Mouse (Mus musculus) heart, embryonic 14.5 days (tissue): ENCODE measurements around the gene Vmn1r197. TPM values are rescaled to one million over a fixed set of nuclear protein-coding genes. Genes with fewer than 3 reads are reported as not detected.
"Not testable (repeated sequence)": the region's sequence is repeated elsewhere in the genome, so short reads cannot be mapped to it uniquely, and the experiment has no call there.

ENCODE experiments used
- ATAC-seq: fragments of 200-750 bp; cut with Nextera tagmentation; 2 replicates; pipeline ENCODE4 v1.8.0; 2017; ENCODE audit warnings: low read depth, moderate TSS enrichment; ENCODE audit not compliant: insufficient number of reproducible peaks, insufficient read depth, low FRiP score
- H3K27ac ChIP-seq, 2 experiments: fragments of 200-500 bp in 1 of 2; fragments of 300-500 bp in 1 of 2; sonication (generic) in 1 of 2; replicated peaks in 1 of 2; 2 replicates each; pipeline ENCODE4 v1.5.1; 2012 to 2014; ENCODE audit warnings: low read depth in 2 of 2, low read length in 2 of 2, control low read depth in 1 of 2, mild to moderate bottlenecking in 1 of 2, mixed read lengths in 1 of 2; ENCODE audit not compliant: control insufficient read depth in 1 of 2, insufficient read depth in 1 of 2
- H3K27me3 ChIP-seq: fragments of 300-500 bp; sonication (generic); 2 replicates; pipeline ENCODE4 v1.6.1; 2014; ENCODE audit warnings: mild to moderate bottlenecking, low read length, control low read depth; ENCODE audit not compliant: control insufficient read depth, insufficient read depth
- H3K36me3 ChIP-seq: fragments of 300-500 bp; sonication (generic); 2 replicates; pipeline ENCODE4 v1.6.1; 2014; ENCODE audit warnings: mild to moderate bottlenecking, control low read depth, low read length, mixed read lengths; ENCODE audit not compliant: control insufficient read depth, insufficient read depth
- H3K4me1 ChIP-seq, 2 experiments: fragments of 200-500 bp in 1 of 2; fragments of 300-500 bp in 1 of 2; sonication (generic) in 1 of 2; 2 replicates each; pipeline ENCODE4 v1.6.1; 2012 to 2014; ENCODE audit warnings: low read length in 2 of 2, control low read depth in 1 of 2, mixed read lengths in 1 of 2; ENCODE audit not compliant: control insufficient read depth in 2 of 2, insufficient read depth in 2 of 2
- H3K4me2 ChIP-seq: fragments of 300-500 bp; sonication (generic); 2 replicates; pipeline ENCODE4 v1.6.1; 2014; ENCODE audit warnings: mild to moderate bottlenecking, low read length
- H3K4me3 ChIP-seq, 2 experiments: fragments of 200-500 bp in 1 of 2; fragments of 300-500 bp in 1 of 2; sonication (generic) in 1 of 2; 2 replicates each; pipeline ENCODE4 v1.5.1; 2012 to 2014; ENCODE audit warnings: low read length in 2 of 2, mild to moderate bottlenecking in 2 of 2, control low read depth in 1 of 2, low read depth in 1 of 2, moderate library complexity in 1 of 2; ENCODE audit not compliant: control insufficient read depth in 1 of 2, insufficient read depth in 1 of 2
- H3K9ac ChIP-seq: fragments of 300-500 bp; sonication (generic); 2 replicates; pipeline ENCODE4 v1.6.1; 2014; ENCODE audit warnings: mild to moderate bottlenecking, low read length
- H3K9me3 ChIP-seq: fragments of 300-500 bp; sonication (generic); 2 replicates; pipeline ENCODE4 v1.6.1; 2016; ENCODE audit warnings: low read length, control low read depth; ENCODE audit not compliant: control insufficient read depth
- WGBS: fragments of 180-500 bp; shearing (Covaris S2); extraction: QIAGEN DNeasy Blood & Tissue Kit; methylation state at CpG from one replicate; pipeline ENCODE4 v1.1.7; 2014; 5-methylcytosine and 5-hydroxymethylcytosine counted together
- polyA plus RNA-seq: library from polyadenylated mRNA; unstranded; fragments of >200 nt; fragmentation: Nextera tagmentation; extraction: Ambion mirVana; gene quantifications from 2 replicates; pipeline ENCODE4 v1.2.1, GENCODE M21; 2014

Vmn1r197 gene
- polyA plus RNA-seq, 1 experiment from 2014 or later: not detected

GRCm38 (mm10) chr13:22335565-22335964 is 11.2 kb downstream of the Vmn1r197 start:
- Histone ChIP-seq H3K4me2 (no peak overlapping the region), H3K36me3 (no peaks in the 10 kb centered on the region), H3K4me1 (no peaks in the 10 kb centered on the region), H3K27ac (no peak overlapping the region), H3K4me3 (no peak overlapping the region), H3K9ac (no peak overlapping the region), H3K9me3 (no peaks in the 10 kb centered on the region), H3K27me3 (no peaks in the 10 kb centered on the region)
- ATAC-seq: no peak
- WGBS: 74% methylated on average over 1 of the region's 1 CpGs

DNA sequence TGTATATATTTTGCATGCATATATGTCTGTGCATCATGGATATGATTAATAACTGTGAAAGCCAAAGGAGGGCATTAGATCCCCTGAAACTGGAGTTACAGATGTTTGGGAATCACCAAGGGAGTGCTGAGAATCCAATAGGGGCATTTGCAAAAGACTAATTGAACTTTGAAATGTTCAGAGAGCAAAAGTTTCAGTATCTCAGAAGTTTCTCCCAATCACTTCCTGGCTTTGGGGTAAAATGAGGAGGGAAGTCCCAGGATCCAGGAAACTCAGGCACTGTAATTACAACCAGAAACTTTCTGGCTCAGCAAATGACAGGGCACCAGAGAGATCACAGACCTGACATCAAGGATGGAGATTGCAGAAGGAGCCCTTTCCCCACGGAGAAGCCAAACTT is 25.7 kb downstream of the Vmn1r197 start, which contains the start of gene Vmn1r198:
Gene Vmn1r198 (plus strand): TSS at position 301 of the 400 bp plus-strand sequence.
- ATAC-seq: no peak
- WGBS: 24% methylated on average over 1 of the region's 1 CpGs

DNA sequence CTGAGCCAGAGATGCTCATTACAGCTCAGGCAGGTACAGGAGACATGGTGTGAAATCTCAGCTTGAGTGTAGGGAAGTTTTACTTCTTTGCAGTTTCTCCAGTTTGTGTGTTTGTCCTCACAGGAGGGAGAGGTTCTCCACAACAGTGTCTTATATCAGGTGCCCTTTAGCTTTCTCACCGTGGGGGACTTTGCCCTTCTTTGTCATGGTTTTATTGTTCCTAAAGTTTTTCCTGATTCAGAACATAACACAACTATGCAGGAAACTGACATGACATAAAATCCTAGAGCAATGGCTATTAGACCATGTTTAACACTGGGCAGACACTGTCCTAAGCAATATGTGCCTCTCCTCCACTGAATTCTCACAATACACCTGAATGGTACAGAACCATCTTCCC is 26.4 kb downstream of the Vmn1r197 start:
- Histone ChIP-seq H3K9ac (no peak overlapping the region), H3K9me3 (no peaks in the 10 kb centered on the region), H3K36me3 (no peaks in the 10 kb centered on the region), H3K27me3 (no peaks in the 10 kb centered on the region), H3K4me3 (no peak overlapping the region), H3K27ac (no peak overlapping the region), H3K4me2 (no peak overlapping the region), H3K4me1 (no peaks in the 10 kb centered on the region)
- 67% methylated on average over 1 of the region's 1 CpGs for WGBS
- no peak for ATAC-seq

More for the DNA sequence above, 25.7 kb downstream of the Vmn1r197 start, which contains the start of gene Vmn1r198:
- Histone ChIP-seq H3K9me3 (no peaks in the 10 kb centered on the region), H3K36me3 (no peaks in the 10 kb centered on the region), H3K4me1 (no peaks in the 10 kb centered on the region), H3K27me3 (no peaks in the 10 kb centered on the region), H3K27ac (no peak within 1 kb of the TSS), H3K9ac (no peak within 1 kb of the TSS), H3K4me2 (no peak within 1 kb of the TSS), H3K4me3 (no peak within 1 kb of the TSS)

GRCm38 (mm10) chr13:22379518-22379917 is 55.1 kb downstream of the Vmn1r197 start, which contains the start of gene Vmn1r199:
Gene Vmn1r199 (plus strand): TSS chr13:22379818.
- Histone ChIP-seq H3K4me2 (no peak within 1 kb of the TSS), H3K9ac (no peak within 1 kb of the TSS), H3K27me3 (no peaks in the 10 kb centered on the region), H3K4me1 (no peaks in the 10 kb centered on the region), H3K27ac (no peak within 1 kb of the TSS; a peak in 1 of 4 replicates), H3K4me3 (no peak within 1 kb of the TSS), H3K36me3 (no peaks in the 10 kb centered on the region), H3K9me3 (no peaks in the 10 kb centered on the region)
- ATAC-seq: no peak
- 73% methylated on average over 2 of the region's 2 CpGs for WGBS

DNA sequence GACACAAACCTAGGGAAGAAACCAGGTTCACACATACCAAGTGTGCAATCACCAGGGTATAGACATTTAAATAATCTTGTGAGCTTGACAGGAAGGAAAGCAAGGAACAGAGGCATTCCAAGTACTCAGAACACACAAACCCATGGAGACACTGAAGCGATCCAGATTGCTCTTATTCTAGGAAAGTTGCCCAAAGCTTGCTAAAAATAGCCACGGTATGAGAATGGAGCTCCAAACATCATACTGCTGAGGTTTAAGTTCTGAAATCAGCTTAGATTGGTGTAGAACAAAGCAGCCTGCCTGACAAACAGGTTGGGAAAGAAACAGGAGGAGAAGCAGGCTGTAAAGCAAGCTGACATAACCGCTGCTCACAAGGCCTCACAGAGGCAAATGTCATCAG is 56.7 kb downstream of the Vmn1r197 start:
- not testable (repeated sequence) for H3K36me3 ChIP-seq, H3K9ac ChIP-seq, H3K9me3 ChIP-seq, H3K4me3 ChIP-seq, H3K27me3 ChIP-seq, H3K4me1 ChIP-seq, ATAC-seq, H3K4me2 ChIP-seq
- peak overlapping the region; percentile 48 to 51; a peak in 2 of 4 replicates for H3K27ac ChIP-seq
- WGBS: 27% methylated on average over 3 of the region's 3 CpGs

Other genes with a start within 250 kb of the Vmn1r197 start
- gene Vmn1r188, start 240.1 kb upstream of the Vmn1r197 start, polyA plus RNA-seq: not detected in 2 replicates
- gene Vmn1r189, start 218.8 kb upstream of the Vmn1r197 start, polyA plus RNA-seq: not detected in 2 replicates
- not detected in 2 replicates for gene Vmn1r191, start 140.6 kb upstream of the Vmn1r197 start, polyA plus RNA-seq
- gene Vmn1r192, start 133.4 kb upstream of the Vmn1r197 start, polyA plus RNA-seq: not detected in 2 replicates
- not detected in 2 replicates for gene Vmn1r193, start 101.4 kb upstream of the Vmn1r197 start, polyA plus RNA-seq
- not detected in 2 replicates for gene Vmn1r194, start 80.4 kb upstream of the Vmn1r197 start, polyA plus RNA-seq
- not detected in 2 replicates for gene Vmn1r195, start 54.1 kb upstream of the Vmn1r197 start, polyA plus RNA-seq
- gene Vmn1r196, start 34.7 kb upstream of the Vmn1r197 start, polyA plus RNA-seq: not detected in 2 replicates
- gene Vmn1r198, start 25.8 kb downstream of the Vmn1r197 start, polyA plus RNA-seq: not detected in 2 replicates
- not detected in 2 replicates for gene Vmn1r199, start 55.2 kb downstream of the Vmn1r197 start, polyA plus RNA-seq
- gene Vmn1r200, start 65.8 kb downstream of the Vmn1r197 start, polyA plus RNA-seq: not detected in 2 replicates
- not detected in 2 replicates for gene Vmn1r201, start 147.3 kb downstream of the Vmn1r197 start, polyA plus RNA-seq
- gene Vmn1r202, start 180.8 kb downstream of the Vmn1r197 start, polyA plus RNA-seq: not detected in 2 replicates
- gene Vmn1r203, start 193.5 kb downstream of the Vmn1r197 start, polyA plus RNA-seq: not detected in 2 replicates
- gene Vmn1r204, start 228.6 kb downstream of the Vmn1r197 start, polyA plus RNA-seq: not detected in 2 replicates